Mouse (Mus musculus) bone marrow, adult 2 months (tissue): ENCODE measurements around the gene Slc25a26.

Source experiments
- CTCF ChIP-seq: fragments of 200-500 bp; IDR thresholded peaks from 2 replicates; pipeline ENCODE4 v1.5.1; 2011; ENCODE audit warnings: low read length, control low read depth; ENCODE audit not compliant: control insufficient read depth, insufficient read depth
- POLR2A ChIP-seq: fragments of 200-500 bp; IDR thresholded peaks from 2 replicates; pipeline ENCODE4 v1.6.1; 2011; ENCODE audit warnings: low read depth, mild to moderate bottlenecking, control low read depth, low read length, borderline replicate concordance; ENCODE audit not compliant: control insufficient read depth

DNA sequence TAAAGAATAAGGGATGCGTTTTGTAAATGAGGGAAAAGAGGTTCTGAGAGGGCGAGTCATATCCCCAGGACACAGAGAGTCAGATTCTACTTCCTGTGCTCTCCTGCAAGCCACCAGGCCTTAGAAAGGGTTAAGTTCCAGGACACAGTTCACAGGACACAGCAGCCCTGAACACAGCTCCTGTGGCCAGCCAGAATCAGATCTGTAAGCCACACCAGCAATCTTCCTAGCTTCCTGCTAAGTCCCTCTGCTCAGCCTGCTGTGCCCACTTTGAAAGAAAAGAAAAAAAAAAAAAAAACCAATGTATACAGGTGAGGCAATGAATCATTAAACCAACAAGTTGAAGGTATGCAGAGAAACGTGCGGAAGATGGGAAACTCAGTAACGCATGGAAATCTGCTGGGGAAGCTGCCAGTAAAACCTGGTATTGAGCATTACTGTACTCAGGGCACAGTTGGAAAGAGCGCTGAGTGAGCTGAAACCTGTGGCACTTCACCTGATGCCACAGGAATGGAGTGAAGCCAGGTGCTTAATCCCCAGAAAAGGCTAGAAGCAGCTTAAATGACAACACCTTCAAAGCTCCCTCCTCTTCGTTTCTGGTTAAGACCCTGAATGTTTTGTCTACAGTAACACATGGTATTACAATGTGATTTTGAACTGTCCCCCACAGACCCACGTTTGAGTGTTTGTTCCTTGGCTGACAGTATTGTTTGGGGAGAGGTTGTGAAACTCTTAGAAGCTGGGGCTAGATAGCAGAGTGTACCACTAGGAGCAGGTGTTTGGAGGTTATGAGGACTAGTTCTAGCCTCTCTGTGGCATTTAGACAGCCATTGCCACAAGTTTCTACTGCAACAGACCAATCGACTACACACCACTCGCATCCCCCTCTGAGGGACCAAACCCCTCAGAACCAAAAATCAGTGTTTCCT lies 153.5 kb downstream of the Slc25a26 start:
- TF ChIP-seq CTCF, result no peak
- TF ChIP-seq POLR2A, result no peak
